Mouse (Mus musculus) small intestine, adult 2 months (tissue): ENCODE data around the gene Astn2.

ENCODE experiments used
- CTCF ChIP-seq: fragments of 200-500 bp; IDR thresholded peaks from 2 replicates; pipeline ENCODE4 v1.5.1; 2012; ENCODE audit warnings: low read depth, mild to moderate bottlenecking, control low read depth, inconsistent platforms, low read length, moderate library complexity, mixed read lengths; ENCODE audit not compliant: insufficient replicate concordance, insufficient read length; ENCODE audit errors: extremely low read depth
- POLR2A ChIP-seq: fragments of 200-500 bp; IDR thresholded peaks from 2 replicates; pipeline ENCODE4 v1.6.1; 2012; ENCODE audit warnings: low read depth, mild to moderate bottlenecking, control low read depth, inconsistent platforms, low read length, moderate library complexity

GRCm38 (mm10) chr4:65608112-65608511 is 796.3 kb downstream of the Astn2 start:
- TF ChIP-seq CTCF (no peak), POLR2A (no peak)
